Comparison of ENCODE assay signal across 15 mouse cellular contexts in the genomic region with DNA sequence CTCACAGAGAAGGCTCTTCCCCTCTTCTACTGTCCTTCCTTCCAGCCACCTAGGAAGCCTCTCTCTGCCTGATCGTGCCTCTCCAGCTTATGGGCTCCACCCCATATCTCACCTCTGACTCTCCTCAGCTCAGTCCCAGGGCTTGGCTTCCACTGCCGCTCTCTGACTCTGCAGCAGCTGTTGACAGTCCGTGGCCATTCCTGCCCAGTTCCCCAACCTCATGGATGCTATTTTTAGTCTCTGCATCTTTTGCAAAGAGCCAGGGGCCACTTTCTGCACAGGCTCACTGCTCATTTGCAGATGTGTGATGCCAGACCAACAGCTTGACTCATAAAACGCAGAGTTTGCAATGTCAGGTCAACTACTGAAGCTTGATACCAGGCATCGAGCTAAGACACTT.
DNase-seq lines count a peak whose midpoint lies in the region; ATAC-seq and TF ChIP-seq lines count a peak whose summit lies in the region.
"Had no signal": no experiment of that assay in that cellular context is flagged by ENCODE, and none has a peak within 500 bp of the region (broad histone marks: within the 10 kb centered on the region; RNA-seq: fewer than 3 reads in every experiment).

No protein-coding gene starts in this region.

- H3K4me3 ChIP-seq in limb, embryonic 14.5 days (replicated peaks; ENCODE audit: low read length) = no peak overlapping the region
- no peak overlapping the region for H3K4me3 ChIP-seq in limb, embryonic 10.5 days
- no peak overlapping the region for H3K4me3 ChIP-seq in embryonic fibroblast, embryonic 13.5 days (ENCODE audit: insufficient read depth, low read length)
- no peak overlapping the region for H3K4me3 ChIP-seq in liver, postnatal 0 days (ENCODE audit: low read depth, low read length)
- H3K4me3 ChIP-seq: hindbrain, embryonic 13.5 days; liver, embryonic 15.5 days had no signal

- H3K27ac ChIP-seq in limb, embryonic 14.5 days (replicated peaks; ENCODE audit: low read depth, low read length) = no peak overlapping the region
- H3K27ac ChIP-seq in limb, embryonic 10.5 days = no peak overlapping the region
- 0 out of 2 replicates have a peak overlapping the region, but pooled peaks have one; percentile 8 for H3K27ac ChIP-seq in embryonic fibroblast, embryonic 13.5 days (ENCODE audit: insufficient read depth, low read length)
- no peak overlapping the region for H3K27ac ChIP-seq in liver, postnatal 0 days (ENCODE audit: low read depth)
- H3K27ac ChIP-seq: hindbrain, embryonic 13.5 days; liver, embryonic 15.5 days had no signal

- intact Hi-C loops in heart, postnatal 36 days (cut with DNase I) = no loop called here

- WGBS in limb, embryonic 14.5 days = 60% methylated on average over 5 of the region's 5 CpGs
- 75% methylated on average over 5 of the region's 5 CpGs for WGBS in limb, embryonic 10.5 days
- 54% methylated on average over 5 of the region's 5 CpGs for WGBS in liver, postnatal 0 days (ENCODE audit: insufficient replicate concordance)

- no peak for TF ChIP-seq CTCF in embryonic fibroblast, embryonic 13.5 days (IDR thresholded peaks at IDR 0.05; ENCODE audit: borderline replicate concordance, insufficient read depth, low read length)
- TF ChIP-seq CTCF in liver, postnatal 0 days (IDR thresholded peaks at IDR 0.05; ENCODE audit: low read depth) = no peak

- no peaks in the 10 kb centered on the region for H3K27me3 ChIP-seq in limb, embryonic 14.5 days (ENCODE audit: control insufficient read depth, insufficient read depth, low read length)
- no peaks in the 10 kb centered on the region for H3K27me3 ChIP-seq in limb, embryonic 10.5 days (ENCODE audit: low read depth, poor library complexity, severe bottlenecking)
- H3K27me3 ChIP-seq in liver, postnatal 0 days (ENCODE audit: insufficient read depth, low read length) = no peaks in the 10 kb centered on the region
- H3K27me3 ChIP-seq: hindbrain, embryonic 13.5 days; liver, embryonic 15.5 days had no signal

- H3K4me2 ChIP-seq in limb, embryonic 14.5 days (replicated peaks; ENCODE audit: low read depth, low read length, severe bottlenecking) = no peak overlapping the region
- no peak overlapping the region for H3K4me2 ChIP-seq in liver, postnatal 0 days (ENCODE audit: low read depth, low read length)
- H3K4me2 ChIP-seq: hindbrain, embryonic 13.5 days; liver, embryonic 15.5 days had no signal

- no peak for TF ChIP-seq POLR2A in limb, embryonic 14.5 days (IDR thresholded peaks at IDR 0.05; ENCODE audit: borderline replicate concordance, extremely low read depth, insufficient read depth, insufficient read length)
- TF ChIP-seq POLR2A in embryonic fibroblast, embryonic 13.5 days (IDR thresholded peaks at IDR 0.05; ENCODE audit: low read depth, low read length) = no peak

- H3K9ac ChIP-seq in limb, embryonic 14.5 days (ENCODE audit: low read depth, low read length, severe bottlenecking) = no peak overlapping the region
- no peak overlapping the region for H3K9ac ChIP-seq in liver, postnatal 0 days (replicated peaks)
- H3K9ac ChIP-seq: hindbrain, embryonic 13.5 days; liver, embryonic 15.5 days had no signal

- TF ChIP-seq EP300 in liver, postnatal 0 days (IDR thresholded peaks at IDR 0.05; ENCODE audit: low read depth) = no peak

- no peak for DNase-seq in limb, embryonic 14.5 days (ENCODE audit: low spot score)
- DNase-seq in limb, embryonic 10.5 days (ENCODE audit: low spot score) = no peak
- DNase-seq in heart, adult 9 months (ENCODE audit: low spot score in 2 of 2) = peak; percentile 53 to 55
- DNase-seq in heart, postnatal 36 days = peak; percentile 25 to 41
- no peak for DNase-seq in liver, postnatal 0 days
- DNase-seq in adrenal gland, postnatal 36 days = no peak
- no peak for DNase-seq in cerebellum, adult 11-12 months
- DNase-seq: adrenal gland, adult 2 months; cerebellum, postnatal 25 days; layer of hippocampus, adult 9-11 months; right cerebral cortex, postnatal 14 days; thymus, postnatal 25 days had no signal

- ATAC-seq in limb, embryonic 14.5 days (ENCODE audit: low FRiP score, low read depth) = 0 out of 2 replicates have a peak, but pooled peaks have one; percentile 26
- ATAC-seq in liver, postnatal 0 days = no peak

- no peaks in the 10 kb centered on the region for H3K9me3 ChIP-seq in limb, embryonic 14.5 days (ENCODE audit: control insufficient read depth, low read length)
- H3K9me3 ChIP-seq in limb, embryonic 10.5 days (replicated peaks) = no peaks in the 10 kb centered on the region
- H3K9me3 ChIP-seq in liver, postnatal 0 days (ENCODE audit: low read length) = no peaks in the 10 kb centered on the region
- H3K9me3 ChIP-seq: hindbrain, embryonic 13.5 days; liver, embryonic 15.5 days had no signal

- H3K4me1 ChIP-seq in limb, embryonic 14.5 days (ENCODE audit: control insufficient read depth, insufficient read depth, low read length) = no peaks in the 10 kb centered on the region
- H3K4me1 ChIP-seq in limb, embryonic 10.5 days = no peaks in the 10 kb centered on the region
- H3K4me1 ChIP-seq in embryonic fibroblast, embryonic 13.5 days (ENCODE audit: control insufficient read depth, insufficient read depth, low read length) = no peaks in the 10 kb centered on the region
- no peaks in the 10 kb centered on the region for H3K4me1 ChIP-seq in liver, postnatal 0 days (ENCODE audit: insufficient read depth)
- H3K4me1 ChIP-seq: hindbrain, embryonic 13.5 days; liver, embryonic 15.5 days had no signal

- H3K36me3 ChIP-seq in limb, embryonic 14.5 days (ENCODE audit: control insufficient read depth, insufficient read depth, low read length) = peaks cover 73% of the 10 kb centered on the region
- H3K36me3 ChIP-seq in limb, embryonic 10.5 days = peaks cover 81% of the 10 kb centered on the region
- H3K36me3 ChIP-seq in liver, postnatal 0 days (replicated peaks; ENCODE audit: insufficient read depth, low read length) = no peaks in the 10 kb centered on the region
- H3K36me3 ChIP-seq: hindbrain, embryonic 13.5 days; liver, embryonic 15.5 days had no signal

Comparison
In these comparisons a context has a peak if more than half of its experiments do, and no peak if none do; other contexts are left out.
1. DNase-seq: peak in heart, adult 9 months (2 of 2) and heart, postnatal 36 days (2 of 2); none in limb, embryonic 14.5 days (single experiment), limb, embryonic 10.5 days (single experiment), liver, postnatal 0 days (single experiment), adrenal gland, postnatal 36 days (0 of 2) and cerebellum, adult 11-12 months (single experiment).